13 mouse cellular contexts compared by ENCODE assay signal in the genomic region with DNA sequence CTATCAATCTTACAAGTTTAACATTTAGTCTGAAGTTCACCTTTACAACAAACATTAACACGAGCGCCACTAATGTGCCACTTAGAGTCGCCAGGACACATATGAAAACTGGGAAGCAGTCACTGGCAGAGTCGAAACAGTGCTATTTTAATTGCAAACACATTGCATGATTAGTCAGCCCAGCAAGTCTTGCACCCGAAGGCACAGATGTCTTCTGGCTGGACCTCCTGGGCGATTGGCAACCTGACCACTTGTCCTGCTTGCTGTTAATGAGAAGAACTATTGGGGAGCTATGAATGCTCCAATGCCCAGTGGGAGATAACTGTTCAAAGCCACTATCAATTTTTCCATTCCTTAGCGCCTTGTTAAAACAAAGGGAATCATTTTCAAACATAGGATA.
DNase-seq lines count a peak whose midpoint lies in the region; ATAC-seq lines count a peak whose summit lies in the region.
"Had no signal": no experiment of that assay in that cellular context is flagged by ENCODE, and none has a peak within 500 bp of the region (broad histone marks: within the 10 kb centered on the region; RNA-seq: fewer than 3 reads in every experiment).

No protein-coding gene starts in this region.

- H3K36me3 ChIP-seq in hindbrain, embryonic 13.5 days, result no peaks in the 10 kb centered on the region
- H3K36me3 ChIP-seq: embryonic facial prominence, embryonic 15.5 days had no signal

- no peaks in the 10 kb centered on the region for H3K4me1 ChIP-seq in hindbrain, embryonic 13.5 days (replicated peaks)
- H3K4me1 ChIP-seq: embryonic facial prominence, embryonic 15.5 days had no signal

- no peaks in the 10 kb centered on the region for H3K9me3 ChIP-seq in hindbrain, embryonic 13.5 days
- H3K9me3 ChIP-seq: embryonic facial prominence, embryonic 15.5 days had no signal

- peak; percentile 97 for ATAC-seq in cerebellum, adult (ENCODE audit: insufficient number of reproducible peaks, low FRiP score, low TSS enrichment)
- ATAC-seq in hindbrain, embryonic 13.5 days (ENCODE audit: low FRiP score), result no peak
- ATAC-seq: hindbrain, embryonic 16.5 days; midbrain, embryonic 16.5 days had no signal

- no peaks in the 10 kb centered on the region for H3K27me3 ChIP-seq in hindbrain, embryonic 13.5 days
- H3K27me3 ChIP-seq: embryonic facial prominence, embryonic 15.5 days had no signal

- WGBS in hindbrain, embryonic 13.5 days, result 73% methylated on average over 7 of the region's 7 CpGs

- H3K4me3 ChIP-seq in hindbrain, embryonic 13.5 days, result no peak overlapping the region
- H3K4me3 ChIP-seq: embryonic facial prominence, embryonic 15.5 days had no signal

- H3K4me2 ChIP-seq in hindbrain, embryonic 13.5 days, result no peak overlapping the region
- H3K4me2 ChIP-seq: embryonic facial prominence, embryonic 15.5 days had no signal

- no peak overlapping the region for H3K9ac ChIP-seq in hindbrain, embryonic 13.5 days
- H3K9ac ChIP-seq: embryonic facial prominence, embryonic 15.5 days; liver, embryonic 14.5 days had no signal

- DNase-seq in kidney, adult 11 months, result peak; percentile 17
- no peak for DNase-seq in kidney, postnatal 10 days
- DNase-seq in cerebellum, adult 9-11 months, result peak; percentile 98
- peak; percentile 21 to 30 for DNase-seq in layer of hippocampus, adult 8-10 months (ENCODE audit: low spot score in 2 of 2)
- DNase-seq in lung, postnatal 36 days, result no peak
- no peak for DNase-seq in urinary bladder, adult 18-20 months (ENCODE audit: low spot score in 2 of 2)
- DNase-seq: thymus, postnatal 4 days had no signal

- no peak overlapping the region for H3K27ac ChIP-seq in hindbrain, embryonic 13.5 days
- H3K27ac ChIP-seq: embryonic facial prominence, embryonic 15.5 days; liver, embryonic 14.5 days had no signal

Comparison
In these comparisons a context has a peak if more than half of its experiments do, and no peak if none do; other contexts are left out.
1. DNase-seq: peak in kidney, adult 11 months (single experiment), cerebellum, adult 9-11 months (single experiment) and layer of hippocampus, adult 8-10 months (2 of 2); none in kidney, postnatal 10 days (single experiment), lung, postnatal 36 days (single experiment) and urinary bladder, adult 18-20 months (0 of 2).